Mouse (Mus musculus) hindbrain, embryonic 14.5 days (tissue): ENCODE data around the gene Edn2. TPM values are rescaled to one million over a fixed set of nuclear protein-coding genes. Genes with fewer than 3 reads are reported as not detected.
A peak's percentile ranks its signal among the peaks of the same experiment; 100 is the strongest.

Experiments used
- ATAC-seq: fragments of 200-750 bp; cut with Nextera tagmentation; 2 replicates; pipeline ENCODE4 v1.8.0; 2017; ENCODE audit warnings: moderate number of reproducible peaks, mild to moderate bottlenecking, moderate TSS enrichment, moderate library complexity; ENCODE audit not compliant: low FRiP score
- DNase-seq: peaks from one replicate; pipeline ENCODE4 v3.0.0-alpha.2; 2015; ENCODE audit warnings: low spot score
- H3K27ac ChIP-seq: fragments of 300-500 bp; sonication (generic); 2 replicates; pipeline ENCODE4 v1.5.1; 2014; ENCODE audit warnings: mild to moderate bottlenecking, moderate library complexity
- H3K27me3 ChIP-seq: fragments of 300-500 bp; sonication (generic); 2 replicates; pipeline ENCODE4 v1.6.1; 2014; ENCODE audit warnings: mild to moderate bottlenecking, low read length, mixed read lengths; ENCODE audit not compliant: control insufficient read depth, insufficient read depth
- H3K36me3 ChIP-seq: fragments of 300-500 bp; sonication (generic); replicated peaks from 2 replicates; pipeline ENCODE4 v1.6.1; 2014; ENCODE audit not compliant: control insufficient read depth, insufficient read depth
- H3K4me1 ChIP-seq: fragments of 300-500 bp; sonication (generic); replicated peaks from 2 replicates; pipeline ENCODE4 v1.6.1; 2014; ENCODE audit warnings: antibody characterized with exemption, low read length, mixed read lengths; ENCODE audit not compliant: control insufficient read depth, insufficient read depth
- H3K4me2 ChIP-seq: fragments of 300-500 bp; sonication (generic); replicated peaks from 2 replicates; pipeline ENCODE4 v1.6.1; 2014; ENCODE audit warnings: mild to moderate bottlenecking, moderate library complexity
- H3K4me3 ChIP-seq: fragments of 300-500 bp; sonication (generic); replicated peaks from 2 replicates; pipeline ENCODE4 v1.5.1; 2014; ENCODE audit warnings: mild to moderate bottlenecking, low read length
- H3K9ac ChIP-seq: fragments of 300-500 bp; sonication (generic); 2 replicates; pipeline ENCODE4 v1.6.1; 2014
- H3K9me3 ChIP-seq: fragments of 300-500 bp; sonication (generic); 2 replicates; pipeline ENCODE4 v1.6.1; 2016; ENCODE audit warnings: low read length; ENCODE audit not compliant: control insufficient read depth
- WGBS: fragments of 180-500 bp; shearing (Covaris S2); extraction: QIAGEN DNeasy Blood & Tissue Kit; methylation state at CpG from one replicate; pipeline ENCODE4 v1.1.7; 2014; 5-methylcytosine and 5-hydroxymethylcytosine counted together
- polyA plus RNA-seq: library from polyadenylated mRNA; unstranded; fragments of >200 nt; fragmentation: Nextera tagmentation; extraction: Ambion mirVana; gene quantifications from 2 replicates; pipeline ENCODE4 v1.2.1, GENCODE M21; 2014

Gene Edn2
- polyA plus RNA-seq, 1 experiment from 2014 or later = not detected

DNA sequence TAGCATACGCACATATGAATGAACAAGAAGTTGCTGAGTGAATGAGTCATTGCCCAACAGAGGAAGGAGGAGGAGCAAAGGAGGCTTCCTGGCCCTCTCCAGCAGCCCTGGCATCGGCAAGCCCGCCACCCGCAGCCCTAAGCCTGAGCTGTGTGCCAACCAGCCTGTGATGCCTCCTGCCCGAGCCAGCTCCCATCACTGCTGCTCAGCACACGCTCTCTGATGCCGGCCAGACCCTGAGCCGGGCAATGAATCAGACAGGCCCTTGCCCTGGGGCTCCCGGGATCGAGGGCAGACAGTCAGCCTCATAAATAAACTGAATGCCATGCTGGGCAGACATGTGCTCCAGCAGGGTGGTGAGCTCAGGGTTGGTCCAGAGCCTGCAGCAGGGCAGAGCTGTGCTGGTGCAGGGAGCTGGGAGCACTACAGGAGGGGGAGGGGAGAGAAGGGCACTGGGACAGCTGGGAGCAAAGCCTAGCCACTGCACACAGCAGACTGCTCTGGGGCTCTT is 27.7 kb downstream of the Edn2 start:
- H3K4me2 ChIP-seq = no peak overlapping the region
- H3K4me3 ChIP-seq = no peak overlapping the region
- H3K9ac ChIP-seq = no peak overlapping the region; the same call in 1 of the 2 replicates
- H3K9me3 ChIP-seq = no peaks in the 10 kb centered on the region
- DNase-seq = peak; percentile 66
- ATAC-seq = peak; percentile 91
- H3K27me3 ChIP-seq = 0 out of 2 replicates have a peak, but pooled peaks cover 5% of the 10 kb centered on the region
- H3K36me3 ChIP-seq = no peaks in the 10 kb centered on the region
- peaks cover 11% of the 10 kb centered on the region; the same call in 1 of the 2 replicates for H3K4me1 ChIP-seq
- no peak overlapping the region for H3K27ac ChIP-seq
- 54% methylated on average over 10 of the region's 10 CpGs for WGBS

DNA sequence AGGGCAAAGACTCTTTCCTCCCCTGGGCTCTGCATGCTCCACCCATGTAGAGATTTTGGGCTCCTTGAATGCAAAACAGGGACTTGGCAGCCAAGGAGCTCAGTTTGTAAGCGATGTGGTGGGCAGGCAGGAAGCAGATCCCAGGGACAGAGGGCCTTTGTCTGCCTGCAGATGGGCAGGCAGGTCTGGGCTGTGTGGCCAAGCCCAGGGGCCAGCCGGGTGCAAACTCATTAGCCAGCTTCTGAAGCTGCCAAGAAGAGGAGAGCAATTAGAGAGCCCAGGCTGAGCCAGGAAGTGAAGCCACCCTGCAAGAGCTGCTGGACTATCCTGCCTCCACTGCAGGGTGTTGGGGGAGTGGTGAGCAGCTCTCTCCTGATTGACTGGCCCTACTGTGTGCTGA is 28.9 kb downstream of the Edn2 start:
- no peak overlapping the region for H3K4me2 ChIP-seq
- ATAC-seq (peak; percentile 49; the same call in 1 of the 2 replicates), DNase-seq (peak; percentile 32)
- H3K36me3 ChIP-seq = no peaks in the 10 kb centered on the region
- H3K27ac ChIP-seq = peak overlapping the region; percentile 1; the same call in 1 of the 2 replicates
- no peaks in the 10 kb centered on the region for H3K9me3 ChIP-seq
- 25% methylated on average over 2 of the region's 2 CpGs for WGBS
- peaks cover 11% of the 10 kb centered on the region; the same call in 1 of the 2 replicates for H3K4me1 ChIP-seq
- H3K27me3 ChIP-seq = 0 out of 2 replicates have a peak, but pooled peaks cover 2% of the 10 kb centered on the region
- no peak overlapping the region for H3K4me3 ChIP-seq
- no peak overlapping the region for H3K9ac ChIP-seq

DNA sequence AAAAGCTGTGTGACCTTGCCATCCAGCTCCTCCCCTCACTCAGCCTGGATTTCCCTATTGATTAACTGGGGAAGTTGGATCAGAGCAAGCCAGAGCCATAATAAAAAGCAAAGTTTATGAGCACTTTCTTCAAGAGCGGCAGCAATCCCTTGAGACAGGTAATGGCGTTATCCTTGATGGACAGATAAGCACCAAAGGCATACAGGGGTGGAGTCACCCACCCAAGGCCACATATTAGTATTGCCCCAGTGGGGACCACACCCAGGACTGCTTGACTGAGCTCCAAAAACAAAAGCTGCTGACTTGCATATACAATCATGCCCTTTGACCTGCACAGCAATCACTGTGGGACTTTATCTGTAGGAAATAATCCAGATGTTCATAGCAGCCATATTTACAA is 31.0 kb downstream of the Edn2 start:
- Histone ChIP-seq H3K36me3 (no peaks in the 10 kb centered on the region), H3K9ac (no peak overlapping the region), H3K4me1 (peaks cover 11% of the 10 kb centered on the region; the same call in 1 of the 2 replicates), H3K27me3 (no peaks in the 10 kb centered on the region), H3K27ac (no peak overlapping the region), H3K9me3 (no peaks in the 10 kb centered on the region), H3K4me2 (no peak overlapping the region), H3K4me3 (no peak overlapping the region)
- DNase-seq (no peak), ATAC-seq (no peak)
- 89% methylated on average over 2 of the region's 2 CpGs for WGBS

DNA sequence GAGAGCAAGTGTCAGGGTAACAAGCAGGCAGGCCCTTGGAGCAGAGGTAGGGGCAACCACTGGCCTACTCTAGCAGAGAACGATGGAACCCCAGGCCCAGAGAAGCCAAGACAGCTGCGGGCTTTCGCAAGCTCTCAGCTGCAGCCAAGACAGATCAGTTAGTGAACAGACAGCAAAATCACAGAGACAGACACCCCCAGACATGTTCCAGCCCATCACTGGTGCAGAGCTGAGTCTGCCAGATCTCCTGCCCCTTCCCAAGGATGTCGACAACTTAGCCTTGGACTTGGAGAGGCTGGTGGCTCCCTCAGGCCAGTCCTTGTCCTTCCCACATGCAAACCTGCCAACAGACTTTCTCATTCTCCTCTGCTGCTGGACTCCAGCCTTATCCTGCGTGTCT is 33.0 kb downstream of the Edn2 start:
- Histone ChIP-seq H3K4me2 (no peak overlapping the region), H3K4me1 (peaks cover 2% of the 10 kb centered on the region; the same call in 1 of the 2 replicates), H3K27me3 (no peaks in the 10 kb centered on the region), H3K4me3 (no peak overlapping the region), H3K27ac (no peak overlapping the region), H3K9me3 (no peaks in the 10 kb centered on the region), H3K9ac (no peak overlapping the region), H3K36me3 (no peaks in the 10 kb centered on the region)
- ATAC-seq = no peak
- 89% methylated on average over 5 of the region's 5 CpGs for WGBS
- DNase-seq = no peak

DNA sequence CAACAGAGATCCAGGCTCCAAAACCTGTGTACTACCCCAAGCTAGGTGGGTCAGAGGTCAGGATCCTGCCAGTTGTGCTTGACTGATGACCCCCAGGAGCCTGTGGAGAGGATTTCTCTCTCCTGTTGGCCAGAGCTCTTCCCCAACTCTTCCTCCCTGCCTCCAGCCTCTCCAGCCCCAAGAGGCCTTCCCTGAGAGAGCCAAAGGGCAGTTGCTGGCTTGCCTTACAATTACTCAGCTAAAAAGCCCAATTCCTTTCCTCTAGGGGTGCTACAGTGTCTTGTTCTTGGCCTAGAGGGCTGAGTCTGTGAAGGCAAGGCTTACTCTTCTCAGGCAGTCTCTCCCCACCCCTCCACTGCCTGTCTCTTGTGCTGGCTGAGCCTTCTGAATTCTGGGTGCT is 34.0 kb downstream of the Edn2 start:
- Histone ChIP-seq H3K4me1 (no peaks in the 10 kb centered on the region), H3K4me3 (no peak overlapping the region), H3K27ac (no peak overlapping the region), H3K27me3 (no peaks in the 10 kb centered on the region), H3K9me3 (no peaks in the 10 kb centered on the region), H3K4me2 (no peak overlapping the region), H3K36me3 (no peaks in the 10 kb centered on the region), H3K9ac (no peak overlapping the region)
- ATAC-seq (no peak), DNase-seq (no peak)

DNA sequence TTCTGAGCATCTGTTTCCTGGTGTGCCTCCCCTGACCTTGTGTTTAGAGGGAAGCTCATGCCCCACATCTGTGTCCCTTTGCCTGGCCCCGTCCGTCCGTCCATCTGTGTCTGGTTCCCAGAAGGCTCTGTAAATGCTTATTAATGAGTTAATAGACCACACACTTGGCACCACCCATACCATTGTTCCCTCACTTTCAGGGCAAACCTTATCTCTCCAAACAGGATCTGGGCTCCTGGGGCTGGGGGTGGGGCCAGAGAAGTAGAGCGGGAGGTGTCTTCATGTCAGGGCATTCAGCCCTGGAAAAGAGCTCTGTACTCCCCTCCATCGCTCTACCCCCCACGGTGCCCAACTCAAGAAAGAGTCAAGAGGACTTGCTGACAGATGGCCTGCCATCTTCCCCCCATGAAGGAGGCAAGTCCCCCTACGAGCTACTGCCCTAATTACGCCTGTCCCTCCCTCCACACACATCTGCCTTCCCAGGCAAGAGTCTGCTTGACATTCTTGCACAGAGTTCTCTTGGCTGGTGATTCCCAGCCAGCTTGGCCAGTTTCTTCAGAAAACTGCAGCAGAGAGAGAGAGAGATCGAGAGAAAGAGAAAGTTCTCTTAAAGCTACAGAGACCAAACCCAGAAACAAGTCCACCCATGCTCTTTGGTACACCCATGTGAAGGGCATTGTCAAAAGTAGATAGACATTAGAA is 38.3 kb downstream of the Edn2 start:
- H3K4me2 ChIP-seq = no peak overlapping the region
- no peak overlapping the region for H3K4me3 ChIP-seq
- 0 out of 2 replicates have a peak, but pooled peaks cover 4% of the 10 kb centered on the region for H3K4me1 ChIP-seq
- DNase-seq (no peak), ATAC-seq (no peak)
- no peak overlapping the region for H3K27ac ChIP-seq
- 20% methylated on average over 9 of the region's 9 CpGs for WGBS
- no peak overlapping the region for H3K9ac ChIP-seq
- no peaks in the 10 kb centered on the region for H3K9me3 ChIP-seq
- no peaks in the 10 kb centered on the region for H3K27me3 ChIP-seq
- no peaks in the 10 kb centered on the region for H3K36me3 ChIP-seq

DNA sequence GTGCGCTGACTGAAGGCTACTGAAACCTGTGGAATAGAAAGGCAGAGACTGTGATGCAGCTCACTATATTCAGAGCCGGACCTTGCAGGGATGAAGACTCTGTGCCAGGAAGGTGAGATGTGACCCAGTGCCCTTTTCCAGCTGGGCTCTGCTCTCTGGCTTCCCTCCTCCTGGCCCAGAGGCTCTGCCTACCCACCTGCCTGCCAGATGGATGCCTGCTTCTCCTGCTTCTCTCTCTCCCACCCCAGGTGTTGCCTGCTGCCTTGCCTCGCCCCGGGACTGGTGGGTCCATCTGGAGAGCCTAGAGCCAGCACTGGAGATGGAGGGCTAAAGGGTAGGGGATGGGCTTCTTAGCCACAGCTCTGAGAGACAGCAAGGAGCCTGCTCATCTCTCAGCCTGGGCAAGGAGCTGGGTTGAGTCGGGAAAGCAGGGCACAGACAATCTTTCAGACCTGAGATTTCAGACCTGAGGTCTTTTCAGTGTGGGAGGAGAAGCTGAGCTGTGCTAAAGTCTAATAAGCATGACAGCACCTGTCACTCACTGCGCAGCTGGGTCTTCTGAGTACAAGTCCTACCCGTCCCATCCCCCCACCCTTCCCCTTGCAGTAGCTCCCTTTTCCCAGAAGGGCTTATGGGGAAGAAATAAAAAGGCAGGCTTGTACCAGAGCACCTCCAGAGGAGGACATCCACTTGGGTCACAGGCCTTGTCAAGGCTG is 39.7 kb downstream of the Edn2 start:
- Histone ChIP-seq H3K9me3 (no peaks in the 10 kb centered on the region), H3K9ac (no peak overlapping the region), H3K27ac (no peak overlapping the region), H3K36me3 (no peaks in the 10 kb centered on the region), H3K4me1 (0 out of 2 replicates have a peak, but pooled peaks cover 7% of the 10 kb centered on the region), H3K4me3 (no peak overlapping the region), H3K27me3 (no peaks in the 10 kb centered on the region), H3K4me2 (no peak overlapping the region)
- WGBS = 67% methylated on average over 7 of the region's 7 CpGs
- ATAC-seq (no peak), DNase-seq (no peak)

DNA sequence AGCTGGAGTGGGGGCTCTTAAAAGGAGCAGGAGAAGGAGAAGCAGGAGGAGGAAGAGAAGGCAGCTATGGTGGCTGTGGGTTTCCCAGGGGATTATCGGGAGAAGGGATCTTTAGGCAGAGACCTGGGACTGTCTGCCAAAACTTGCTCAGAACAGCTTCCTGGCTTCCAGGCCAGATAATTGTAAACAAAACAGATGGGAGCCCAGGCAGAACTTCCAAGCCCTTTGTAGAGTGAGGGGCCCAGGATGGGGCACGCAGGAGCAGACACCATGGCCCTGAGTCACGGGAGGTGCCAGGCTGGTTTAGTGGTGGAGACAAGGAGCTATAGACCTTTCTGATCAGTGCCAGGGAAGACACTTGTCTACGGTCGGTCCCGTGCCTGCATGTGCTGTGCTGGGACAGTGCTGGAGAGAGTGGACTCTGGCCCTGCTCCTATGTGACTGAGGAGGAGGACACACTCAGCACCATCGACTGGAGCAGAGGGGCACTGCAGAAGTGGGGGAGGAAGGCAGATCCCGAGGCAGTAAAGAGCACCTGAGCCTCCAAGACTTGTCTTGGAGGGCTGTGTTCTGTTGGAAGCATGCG is 43.4 kb downstream of the Edn2 start:
- no peak for ATAC-seq
- Histone ChIP-seq H3K9ac (no peak overlapping the region), H3K36me3 (no peaks in the 10 kb centered on the region), H3K4me2 (no peak overlapping the region), H3K27me3 (no peaks in the 10 kb centered on the region), H3K9me3 (no peaks in the 10 kb centered on the region), H3K4me3 (no peak overlapping the region), H3K4me1 (0 out of 2 replicates have a peak, but pooled peaks cover 7% of the 10 kb centered on the region), H3K27ac (no peak overlapping the region)
- DNase-seq = no peak
- 71% methylated on average over 9 of the region's 9 CpGs for WGBS

DNA sequence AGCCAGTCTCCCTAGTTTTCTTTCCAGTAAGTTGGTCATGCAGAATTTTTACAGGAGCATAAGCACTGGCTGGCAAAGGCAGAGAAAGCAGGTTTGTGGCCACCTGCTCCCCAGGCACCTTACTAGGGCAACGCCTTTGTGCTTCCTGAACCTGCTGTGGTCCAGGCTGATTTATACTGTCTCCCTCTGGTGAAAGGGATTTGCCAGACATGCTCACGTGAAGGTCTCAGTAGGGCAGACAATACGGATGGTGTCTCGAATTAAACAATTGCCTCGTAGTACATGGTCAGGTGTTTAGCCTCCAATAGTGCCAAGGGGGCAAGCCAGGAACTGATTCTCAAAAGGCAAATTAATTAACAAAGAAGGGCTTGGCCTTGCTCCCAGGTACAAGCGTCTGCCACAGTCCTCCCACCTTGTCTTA is 45.5 kb downstream of the Edn2 start:
- Histone ChIP-seq H3K27ac (no peak overlapping the region), H3K36me3 (no peaks in the 10 kb centered on the region), H3K27me3 (no peaks in the 10 kb centered on the region), H3K9me3 (no peaks in the 10 kb centered on the region), H3K9ac (no peak overlapping the region), H3K4me1 (0 out of 2 replicates have a peak, but pooled peaks cover 7% of the 10 kb centered on the region), H3K4me2 (no peak overlapping the region), H3K4me3 (no peak overlapping the region)
- 66% methylated on average over 6 of the region's 6 CpGs for WGBS
- DNase-seq (no peak), ATAC-seq (no peak)
